Mouse (Mus musculus) myocyte (in vitro differentiated cells): ENCODE measurements around the gene Rapgef4. TPM values are rescaled to one million over a fixed set of nuclear protein-coding genes. Genes with fewer than 3 reads are reported as not detected.

ENCODE experiments used
- H3K27me3 ChIP-seq: one replicate; pipeline ENCODE4 v1.6.1; 2011; ENCODE audit not compliant: control insufficient read depth, insufficient read depth, insufficient read length
- H3K36me3 ChIP-seq: one replicate; pipeline ENCODE4 v1.6.1; 2011; ENCODE audit not compliant: control insufficient read depth, insufficient read depth
- H3K4me2 ChIP-seq: one replicate; pipeline ENCODE4 v1.6.1; 2011; ENCODE audit warnings: low read depth, control low read depth
- H3K4me3 ChIP-seq: one replicate; pipeline ENCODE4 v1.5.1; 2011; ENCODE audit warnings: mild to moderate bottlenecking, control low read depth, moderate library complexity
- H3K79me2 ChIP-seq: one replicate; pipeline ENCODE4 v1.6.1; 2011; ENCODE audit not compliant: control insufficient read depth, insufficient read depth
- H3ac ChIP-seq: one replicate; pipeline ENCODE4 v1.6.1; 2011; ENCODE audit not compliant: control insufficient read depth, insufficient read length
- CEBPB ChIP-seq: IDR thresholded peaks from 2 replicates; pipeline ENCODE4 v1.6.1; 2011; ENCODE audit warnings: mild to moderate bottlenecking, moderate library complexity; ENCODE audit not compliant: poor library complexity, insufficient read depth, severe bottlenecking
- E2F4 ChIP-seq: IDR thresholded peaks from one replicate; pipeline ENCODE4 v1.6.1; 2011; ENCODE audit warnings: mild to moderate bottlenecking, control low read depth, moderate library complexity; ENCODE audit not compliant: insufficient read depth
- MAX ChIP-seq: IDR thresholded peaks from one replicate; pipeline ENCODE4 v1.6.1; 2011; ENCODE audit warnings: low read depth, mild to moderate bottlenecking, control low read depth
- MYOD1 ChIP-seq, 3 experiments: IDR thresholded peaks; one replicate each; pipeline ENCODE4 v1.6.1; 2011; ENCODE audit warnings: control low read depth in 2 of 3, low read depth in 2 of 3, mild to moderate bottlenecking in 2 of 3, moderate library complexity in 1 of 3; ENCODE audit not compliant: insufficient read length in 2 of 3, control insufficient read depth in 1 of 3
- MYOG ChIP-seq, 3 experiments: IDR thresholded peaks; one replicate each; pipeline ENCODE4 v1.6.1; 2011; ENCODE audit warnings: control low read depth in 2 of 3, low read depth in 2 of 3, mild to moderate bottlenecking in 2 of 3; ENCODE audit not compliant: insufficient read length in 2 of 3, control insufficient read depth in 1 of 3, insufficient read depth in 1 of 3
- POLR2A ChIP-seq: IDR thresholded peaks from one replicate; pipeline ENCODE4 v1.6.1; 2011; ENCODE audit warnings: low read depth, mild to moderate bottlenecking, control low read depth, moderate library complexity; ENCODE audit not compliant: insufficient read length
- POLR2AphosphoS2 ChIP-seq: IDR thresholded peaks from one replicate; pipeline ENCODE4 v1.6.1; 2011; ENCODE audit warnings: low read depth, control low read depth; ENCODE audit not compliant: insufficient read length
- REST ChIP-seq: IDR thresholded peaks from one replicate; pipeline ENCODE4 v1.6.1; 2011; ENCODE audit warnings: mild to moderate bottlenecking, control low read depth, moderate library complexity; ENCODE audit not compliant: insufficient read depth, insufficient read length
- SRF ChIP-seq: IDR thresholded peaks from one replicate; pipeline ENCODE4 v1.6.1; 2011; ENCODE audit warnings: low read depth; ENCODE audit not compliant: control insufficient read depth, insufficient read length
- TCF12 ChIP-seq: IDR thresholded peaks from one replicate; pipeline ENCODE4 v1.6.1; 2011; ENCODE audit warnings: mild to moderate bottlenecking, control low read depth; ENCODE audit not compliant: poor library complexity, insufficient read depth, severe bottlenecking
- TCF3 ChIP-seq: IDR thresholded peaks from one replicate; pipeline ENCODE4 v1.6.1; 2011; ENCODE audit warnings: low read depth, control low read depth; ENCODE audit not compliant: insufficient read length
- USF1 ChIP-seq: IDR thresholded peaks from one replicate; pipeline ENCODE4 v1.6.1; 2011; ENCODE audit warnings: low read depth, mild to moderate bottlenecking, control low read depth, moderate library complexity
- polyA plus RNA-seq: library from polyadenylated mRNA; unstranded; fragments of >200 nt; fragmentation: generic; extraction: Trizol; gene quantifications from one replicate; pipeline ENCODE4 v1.2.1, GENCODE M21; 2012; ENCODE audit warnings: missing spikeins

Gene Rapgef4
- polyA plus RNA-seq, 1 experiment = 0.28 TPM

DNA sequence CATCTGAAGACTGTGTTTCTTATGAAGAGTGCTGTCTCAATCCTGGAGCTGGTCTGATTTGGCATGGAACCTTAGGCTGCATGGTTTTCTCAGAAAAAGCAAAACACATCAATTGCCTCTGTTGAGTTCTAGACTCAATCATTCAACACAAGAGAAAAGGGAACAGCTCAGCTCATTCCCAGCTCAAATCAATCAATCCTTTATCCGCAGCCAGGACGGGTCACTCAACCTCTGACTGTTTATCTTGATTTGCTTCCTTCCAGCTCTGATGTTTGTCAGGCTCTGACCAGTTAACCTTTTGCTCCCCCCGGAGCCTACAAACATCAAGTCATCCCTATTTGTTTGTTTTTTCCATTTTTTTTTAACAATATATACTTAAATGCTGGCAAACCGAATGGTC, 192.8 kb downstream of the Rapgef4 start:
- H3K36me3 ChIP-seq = no peaks in the 10 kb centered on the region
- H3K79me2 ChIP-seq = no peaks in the 10 kb centered on the region
- TF ChIP-seq MYOD1 (IDR thresholded peaks at IDR 0.05; ENCODE audit: control insufficient read depth in 1 of 3, insufficient read length in 2 of 3, low read depth in 2 of 3) = no peak
- no peak for TF ChIP-seq POLR2A
- no peak for TF ChIP-seq TCF3
- TF ChIP-seq MYOG (IDR thresholded peaks at IDR 0.05; ENCODE audit: control insufficient read depth in 1 of 3, insufficient read depth in 1 of 3, insufficient read length in 2 of 3, low read depth in 2 of 3) = no peak
- TF ChIP-seq USF1 = no peak
- no peak for TF ChIP-seq E2F4
- no peak for TF ChIP-seq TCF12
- H3K4me2 ChIP-seq = no peak overlapping the region
- H3K4me3 ChIP-seq = no peak overlapping the region
- H3ac ChIP-seq = no peak overlapping the region
- no peaks in the 10 kb centered on the region for H3K27me3 ChIP-seq

DNA sequence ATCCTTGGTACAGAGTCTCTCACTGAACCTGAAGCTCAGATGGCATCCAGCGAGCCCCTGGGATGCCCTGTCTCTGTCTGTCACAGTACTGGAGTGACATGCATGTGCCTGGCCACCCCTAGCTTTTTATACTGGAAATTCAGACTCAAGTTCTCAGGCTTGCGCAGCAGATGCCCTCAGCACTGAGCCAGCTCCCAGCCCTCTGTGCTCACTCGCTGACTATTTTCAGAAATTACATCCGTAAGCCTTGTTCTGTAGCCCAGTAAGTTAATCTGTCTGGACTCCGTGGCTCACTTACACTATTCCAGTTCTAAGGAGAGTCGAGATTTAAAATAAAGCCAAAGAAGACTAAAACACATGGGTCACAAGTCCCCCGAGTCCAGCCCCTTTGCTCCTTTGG, 194.5 kb downstream of the Rapgef4 start:
- TF ChIP-seq TCF3 (no peak), E2F4 (no peak), REST (no peak), MYOD1 (IDR thresholded peaks at IDR 0.05; ENCODE audit: control insufficient read depth in 1 of 3, insufficient read length in 2 of 3, low read depth in 2 of 3) (no peak), USF1 (no peak), MAX (no peak), TCF12 (no peak), POLR2AphosphoS2 (no peak), POLR2A (no peak), SRF (no peak), CEBPB (no peak)
- H3K4me2 ChIP-seq = no peak overlapping the region
- no peak overlapping the region for H3K4me3 ChIP-seq
- H3K27me3 ChIP-seq = peaks cover 6% of the 10 kb centered on the region
- no peaks in the 10 kb centered on the region for H3K36me3 ChIP-seq
- no peak overlapping the region for H3ac ChIP-seq
- no peaks in the 10 kb centered on the region for H3K79me2 ChIP-seq

DNA sequence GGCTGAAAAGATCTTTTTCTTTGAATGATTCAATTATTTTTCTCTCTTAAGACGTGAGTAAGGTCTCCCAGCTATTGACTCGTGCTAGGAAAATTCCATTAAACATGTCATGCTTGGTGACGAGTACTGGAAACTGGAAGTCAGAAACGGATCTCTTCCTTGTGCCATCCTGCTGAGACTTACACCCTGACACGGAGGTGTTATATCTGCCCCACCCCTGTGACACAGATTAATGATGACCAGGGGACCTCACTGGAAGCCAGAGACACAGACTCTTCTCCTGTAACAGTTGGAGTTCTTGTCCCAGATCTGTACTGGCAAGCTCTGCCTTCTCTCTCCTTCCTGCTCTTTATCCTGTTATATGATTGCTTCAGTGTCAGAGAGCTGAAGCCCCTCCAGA, 194.9 kb downstream of the Rapgef4 start:
- Histone ChIP-seq H3K79me2 (no peaks in the 10 kb centered on the region), H3K4me3 (no peak overlapping the region), H3K4me2 (peak overlapping the region; percentile 5), H3K27me3 (peaks cover 6% of the 10 kb centered on the region), H3ac (no peak overlapping the region), H3K36me3 (no peaks in the 10 kb centered on the region)
- TF ChIP-seq MAX (no peak), CEBPB (no peak), SRF (no peak), POLR2AphosphoS2 (no peak), MYOD1 (IDR thresholded peaks at IDR 0.05; ENCODE audit: control insufficient read depth in 1 of 3, insufficient read length in 2 of 3, low read depth in 2 of 3) (no peak), POLR2A (no peak), MYOG (IDR thresholded peaks at IDR 0.05; ENCODE audit: control insufficient read depth in 1 of 3, insufficient read depth in 1 of 3, insufficient read length in 2 of 3, low read depth in 2 of 3) (no peak), TCF12 (no peak), TCF3 (no peak), REST (no peak), USF1 (no peak), E2F4 (no peak)

DNA sequence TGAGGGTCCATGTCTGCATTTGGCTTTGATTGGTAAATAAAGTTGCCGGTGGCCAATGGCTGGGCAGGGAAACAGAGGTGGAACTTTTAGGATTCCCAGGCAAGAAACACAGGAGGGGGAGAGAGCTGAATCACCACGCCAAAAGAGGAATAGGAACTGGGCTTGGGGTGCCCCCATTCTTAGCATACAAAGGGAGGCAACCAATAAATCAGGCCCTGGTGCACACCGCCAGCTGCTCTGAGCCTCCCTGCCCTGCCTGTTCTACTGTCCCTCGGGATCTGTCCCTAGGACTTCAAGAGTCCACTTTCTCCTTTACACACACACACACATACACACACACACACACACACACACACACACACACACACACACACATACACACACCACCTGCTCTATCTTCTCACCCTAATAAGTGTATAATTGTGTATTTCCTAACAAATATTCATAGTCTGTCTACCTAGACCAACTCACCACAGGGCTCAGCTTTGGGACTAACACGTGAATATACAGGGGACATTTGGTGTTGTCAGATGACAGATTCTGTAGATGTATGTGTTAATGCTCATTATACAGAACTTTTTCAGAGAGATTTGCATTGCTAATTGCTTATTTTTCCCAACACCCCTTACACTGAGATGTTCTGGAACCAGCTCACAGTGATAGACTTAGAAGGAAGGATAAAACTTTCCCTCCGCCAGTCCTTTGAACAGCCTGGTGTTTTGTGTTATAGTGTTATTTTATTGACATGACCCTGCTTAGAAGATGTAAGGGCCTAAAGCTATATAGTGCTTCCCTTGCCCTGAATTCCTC, 196.4 kb downstream of the Rapgef4 start:
- Histone ChIP-seq H3K4me2 (no peak overlapping the region), H3K36me3 (no peaks in the 10 kb centered on the region), H3K27me3 (peaks cover 6% of the 10 kb centered on the region), H3K79me2 (no peaks in the 10 kb centered on the region), H3ac (no peak overlapping the region), H3K4me3 (no peak overlapping the region)
- TF ChIP-seq REST (no peak), MAX (no peak), MYOG (IDR thresholded peaks at IDR 0.05; ENCODE audit: control insufficient read depth in 1 of 3, insufficient read depth in 1 of 3, insufficient read length in 2 of 3, low read depth in 2 of 3) (no peak), SRF (no peak), POLR2AphosphoS2 (no peak), CEBPB (no peak), E2F4 (no peak), TCF12 (no peak), USF1 (no peak), MYOD1 (IDR thresholded peaks at IDR 0.05; ENCODE audit: control insufficient read depth in 1 of 3, insufficient read length in 2 of 3, low read depth in 2 of 3) (no peak), TCF3 (no peak), POLR2A (no peak)

DNA sequence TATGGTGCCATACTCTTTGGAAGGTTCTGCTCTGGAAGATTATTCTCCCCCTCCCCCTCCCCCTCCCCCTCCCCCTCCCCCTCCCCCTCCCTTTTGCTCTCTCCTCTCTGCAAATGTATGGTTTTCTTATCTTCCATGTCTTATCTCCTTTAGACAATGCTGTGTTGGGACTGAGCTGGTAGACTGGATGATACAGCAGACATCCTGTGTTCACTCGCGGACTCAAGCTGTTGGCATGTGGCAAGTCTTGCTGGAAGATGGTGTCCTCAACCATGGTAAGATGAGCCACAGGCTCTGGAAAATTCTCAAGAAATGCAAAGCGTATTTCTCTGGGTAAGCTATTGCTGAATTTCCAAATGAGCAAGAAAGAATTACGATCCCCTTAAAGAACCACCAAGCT, 197.0 kb downstream of the Rapgef4 start:
- Histone ChIP-seq H3ac (no peak overlapping the region), H3K79me2 (no peaks in the 10 kb centered on the region), H3K4me3 (no peak overlapping the region), H3K36me3 (no peaks in the 10 kb centered on the region), H3K27me3 (peaks cover 6% of the 10 kb centered on the region), H3K4me2 (no peak overlapping the region)
- TF ChIP-seq USF1 (no peak), TCF3 (no peak), POLR2A (no peak), REST (no peak), MAX (no peak)
